Mouse (Mus musculus) adrenal gland, adult 2 months (tissue): ENCODE data around the gene Ankrd40. TPM values are rescaled to one million over a fixed set of nuclear protein-coding genes. Genes with fewer than 3 reads are reported as not detected.

Source experiments
- DNase-seq: peaks from one replicate; pipeline ENCODE4 v3.0.0; 2021
- long read RNA-seq: library from polyadenylated mRNA; stranded (forward); transcript quantifications from one replicate; pipeline ENCODE4 v2.0.0, GENCODE M21; 2021
- polyA plus RNA-seq: library from polyadenylated mRNA; depleted of rRNA; stranded (reverse); fragments of >200 nt; gene quantifications from 2 replicates; pipeline ENCODE4 v1.2.3, GENCODE M21; 2012; rRNA removed
- total RNA-seq, 2 experiments: library from RNA; stranded (reverse); gene quantifications; 2 replicates each; pipeline ENCODE4 v1.2.3; 2021

Gene Ankrd40
- 100 to 1,000 TPM; 163 to 189 TPM for total RNA-seq
- polyA plus RNA-seq = 175 and 195 TPM in 2 replicates
- long read RNA-seq, transcript Ankrd40-203 (5 exons, 3,487 nt) = major isoform, 126 of 138 reads
- long read RNA-seq, partial matches to known transcripts = 6 of 138 reads
- long read RNA-seq, other reads (novel, unspliced or antisense) = 3 of 138 reads

DNA sequence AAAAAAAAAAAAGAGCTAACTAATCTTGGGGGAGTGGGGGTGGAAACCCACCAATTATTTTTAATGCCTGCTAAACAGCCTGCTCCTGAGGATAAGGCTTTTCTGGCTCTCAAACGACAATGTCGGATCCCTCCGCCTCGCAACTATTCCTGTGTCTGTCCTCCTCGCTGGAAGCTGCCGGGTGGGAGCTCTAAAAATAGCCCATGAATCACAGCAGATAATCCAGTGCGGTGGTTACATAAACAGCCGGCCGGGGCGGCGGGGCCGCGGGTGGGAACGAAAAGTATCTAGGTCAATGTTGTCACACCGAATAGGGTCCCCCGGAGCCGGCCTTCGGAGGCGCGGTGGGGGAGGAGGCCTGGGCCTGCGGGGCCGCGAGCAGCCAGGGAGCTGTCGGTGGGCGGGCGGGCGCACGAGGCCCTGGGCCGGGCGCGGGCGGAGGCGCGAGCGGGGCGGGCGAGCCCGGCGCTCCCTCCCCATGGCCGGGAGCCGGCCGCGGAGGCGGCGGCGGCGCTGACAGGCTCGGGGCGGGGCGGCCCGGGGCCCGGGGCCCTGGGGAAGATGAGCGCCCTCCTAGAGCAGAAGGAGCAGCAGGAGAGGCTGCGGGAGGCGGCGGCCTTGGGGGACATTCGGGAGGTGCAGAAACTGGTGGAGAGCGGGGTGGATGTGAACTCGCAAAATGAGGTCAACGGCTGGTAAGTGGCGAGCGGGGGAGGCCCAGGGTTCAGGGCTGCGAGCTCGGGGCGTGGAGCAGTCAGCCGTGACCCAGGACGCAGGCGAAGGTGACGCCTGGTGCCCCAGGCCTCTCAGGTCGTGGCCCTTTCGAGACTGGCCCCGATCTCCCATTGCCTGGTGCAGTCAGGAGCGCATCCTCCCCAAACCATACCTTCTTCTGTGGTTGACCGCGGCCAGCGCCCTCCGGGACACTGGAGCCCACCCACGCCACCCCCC is at the start of gene Ankrd40:
Gene Ankrd40, plus strand, starts transcription at position 309 of the 951 bp plus-strand sequence.
- DNase-seq = peak; percentile 97

DNA sequence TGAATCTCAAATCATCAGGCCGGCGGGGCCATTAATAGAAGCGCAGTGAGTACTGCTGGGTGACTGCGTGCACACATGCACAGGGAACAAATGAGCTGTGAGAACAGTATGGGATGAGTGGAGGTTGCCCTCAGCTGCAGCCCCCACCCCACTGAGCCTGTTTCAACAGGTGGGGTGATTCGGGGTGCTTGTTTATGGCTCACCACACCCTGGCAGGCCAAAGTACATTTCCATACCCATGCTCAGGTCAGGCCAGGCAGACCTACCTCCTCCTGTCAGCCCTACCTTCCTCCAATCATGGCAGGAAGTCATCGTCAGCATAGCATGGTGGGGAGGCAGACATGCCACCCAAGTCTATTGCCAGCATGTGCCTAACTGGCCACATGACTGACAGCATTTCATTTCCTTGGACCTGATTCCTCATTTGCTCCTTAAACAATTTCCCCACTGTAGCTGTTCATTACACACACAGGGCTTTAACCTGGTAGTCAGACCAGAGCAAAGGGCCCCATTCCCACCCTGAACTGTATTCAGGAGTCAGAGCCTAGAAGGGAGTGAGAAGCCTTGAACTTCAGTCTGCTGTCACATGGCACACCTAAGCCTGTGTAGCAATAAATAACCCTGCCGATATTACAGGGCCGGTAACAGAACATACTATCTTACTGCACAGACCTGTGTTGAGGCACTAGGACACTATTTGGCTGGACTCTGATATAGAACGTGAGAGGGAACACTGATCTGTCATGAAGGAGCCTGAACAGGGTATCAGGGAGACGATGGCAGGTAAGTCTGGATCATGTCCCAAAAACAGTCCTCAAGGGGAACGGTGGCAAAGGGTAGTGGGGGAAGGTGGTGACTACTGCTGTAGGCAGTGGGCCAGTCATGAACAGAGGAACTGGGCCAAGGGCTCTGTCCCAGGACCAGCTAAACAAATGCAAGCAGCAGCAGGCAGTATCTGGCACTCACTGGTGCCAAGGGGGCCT is 46.3 kb upstream of the Ankrd40 start, which contains the start of gene Gm21885:
Gene Gm21885, plus strand, starts transcription at position 675 of the 983 bp plus-strand sequence.
- peak; percentile 57 for DNase-seq

DNA sequence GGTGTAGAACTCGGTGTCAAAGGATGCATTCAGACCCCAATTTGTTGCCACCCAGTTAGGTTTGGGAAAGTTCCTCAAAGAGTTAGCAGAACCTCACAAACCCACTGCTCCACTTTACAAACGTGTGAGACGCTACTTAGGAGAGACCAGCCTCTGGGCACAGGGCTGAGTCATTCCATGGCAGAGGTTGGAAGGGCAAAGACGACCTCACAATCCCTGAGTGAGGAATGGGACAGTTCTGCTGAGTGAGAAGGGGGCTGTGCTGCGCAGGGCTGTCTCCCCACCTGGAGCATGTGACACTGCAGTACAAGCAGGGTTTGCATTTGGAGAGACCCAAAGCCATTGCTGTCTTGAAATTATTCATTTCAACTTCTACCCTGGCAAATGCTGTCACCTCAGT is 45.5 kb upstream of the Ankrd40 start:
- DNase-seq = peak; percentile 33

DNA sequence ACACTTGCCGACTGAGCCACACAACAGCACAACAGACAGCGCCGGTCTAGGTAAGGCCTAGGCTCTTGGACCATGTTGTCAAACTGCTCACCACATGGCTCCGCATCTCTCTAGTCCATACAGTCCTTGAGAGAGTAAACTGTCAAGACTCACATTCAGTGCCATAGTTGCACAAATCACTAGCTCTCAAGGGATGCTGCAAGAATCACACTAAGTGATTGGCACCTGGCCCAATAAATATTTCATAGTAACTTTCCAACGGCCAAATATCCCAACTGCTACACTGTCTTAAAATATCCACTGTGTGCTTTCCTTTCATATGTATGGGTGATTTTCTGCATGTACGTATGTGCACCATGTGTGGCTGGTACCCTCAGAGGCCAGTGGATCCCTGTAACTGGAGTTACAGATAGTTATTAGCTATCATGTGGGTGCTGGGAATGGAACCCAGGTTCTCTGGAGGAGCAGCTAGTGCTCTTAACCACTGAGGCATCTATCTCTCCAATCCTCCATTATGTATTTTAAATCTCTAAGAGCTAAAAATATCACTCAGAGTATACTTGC is 44.2 kb upstream of the Ankrd40 start:
- DNase-seq = no peak

DNA sequence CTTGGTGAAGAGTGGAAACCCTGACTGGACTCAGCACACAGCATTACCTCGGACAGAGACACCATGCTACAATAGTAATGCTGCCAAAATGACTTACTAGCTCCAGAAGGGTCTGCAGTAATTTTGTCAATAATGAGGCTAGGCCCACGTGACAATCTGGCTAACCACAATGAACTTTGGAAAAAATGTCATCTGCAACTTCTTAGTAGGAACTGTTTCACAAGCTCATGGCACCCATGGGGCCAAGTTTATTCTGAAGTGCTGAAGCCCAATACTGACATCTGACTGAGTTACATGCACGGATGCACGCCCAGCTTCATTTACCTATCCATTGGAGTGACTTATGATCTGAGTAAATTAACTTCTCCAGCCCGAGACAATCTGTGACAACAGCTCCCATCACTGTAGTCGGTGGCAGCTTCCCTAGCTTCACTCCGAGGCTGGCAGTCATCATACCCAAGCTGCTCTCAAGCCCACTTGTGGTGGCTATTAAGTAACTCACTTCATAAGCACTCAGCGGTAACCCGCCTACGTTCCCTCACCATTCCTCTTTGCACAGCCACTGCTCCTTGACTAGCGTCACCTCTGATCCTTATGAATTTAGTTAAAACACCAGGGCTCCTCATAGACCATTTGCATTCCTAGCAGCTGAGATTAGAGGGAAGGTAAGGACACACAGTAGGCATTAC is 41.8 kb upstream of the Ankrd40 start:
- no peak for DNase-seq

DNA sequence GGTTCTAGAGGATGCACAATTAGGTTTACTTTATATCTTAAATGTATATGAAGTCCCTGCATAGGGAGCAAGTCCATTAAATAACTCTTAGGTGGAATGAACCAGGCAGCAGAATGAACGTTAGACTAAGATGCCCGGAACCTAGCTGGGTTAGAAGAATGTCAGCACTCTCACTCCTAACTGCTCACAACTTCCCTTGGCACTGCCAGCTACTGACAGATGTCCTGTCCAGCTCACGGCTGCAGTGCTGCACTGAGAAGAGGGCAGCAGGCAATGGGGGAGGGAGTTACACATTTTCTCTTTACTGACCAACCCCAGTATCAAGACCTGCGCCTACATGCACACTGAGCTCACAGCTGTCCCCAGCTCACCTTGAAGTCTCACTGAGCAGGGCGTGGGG is 40.7 kb upstream of the Ankrd40 start:
- DNase-seq = no peak

DNA sequence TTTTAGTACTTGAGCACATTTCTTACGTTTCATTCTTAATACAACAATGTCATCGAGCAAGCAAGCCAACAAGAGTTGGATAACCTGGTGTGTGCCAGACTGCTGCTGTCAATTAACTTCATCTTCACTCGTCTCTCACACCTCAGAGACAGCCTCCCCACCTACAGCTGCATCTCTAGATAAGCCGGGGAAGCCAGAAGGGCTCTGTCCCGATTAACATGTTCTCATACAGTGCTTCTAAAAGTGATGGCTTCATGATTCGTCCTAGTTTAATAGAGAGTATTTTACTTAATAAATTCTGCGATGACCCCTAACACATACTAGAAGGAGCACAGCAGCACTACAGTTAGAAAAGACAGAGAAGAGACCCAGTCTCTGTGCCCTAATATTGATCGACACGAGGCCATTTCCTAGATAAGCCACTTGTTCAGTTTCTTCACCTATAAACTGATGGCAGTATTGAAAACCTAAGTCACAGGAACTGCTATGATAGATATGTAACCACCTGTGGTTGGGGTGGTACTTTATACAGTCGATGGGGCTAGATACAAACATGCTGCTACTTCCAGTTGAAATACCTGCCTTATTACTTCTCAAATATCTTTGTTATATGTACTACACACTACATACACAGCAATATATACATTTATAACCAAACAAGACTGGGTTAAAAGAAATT is 37.6 kb upstream of the Ankrd40 start:
- DNase-seq = no peak

DNA sequence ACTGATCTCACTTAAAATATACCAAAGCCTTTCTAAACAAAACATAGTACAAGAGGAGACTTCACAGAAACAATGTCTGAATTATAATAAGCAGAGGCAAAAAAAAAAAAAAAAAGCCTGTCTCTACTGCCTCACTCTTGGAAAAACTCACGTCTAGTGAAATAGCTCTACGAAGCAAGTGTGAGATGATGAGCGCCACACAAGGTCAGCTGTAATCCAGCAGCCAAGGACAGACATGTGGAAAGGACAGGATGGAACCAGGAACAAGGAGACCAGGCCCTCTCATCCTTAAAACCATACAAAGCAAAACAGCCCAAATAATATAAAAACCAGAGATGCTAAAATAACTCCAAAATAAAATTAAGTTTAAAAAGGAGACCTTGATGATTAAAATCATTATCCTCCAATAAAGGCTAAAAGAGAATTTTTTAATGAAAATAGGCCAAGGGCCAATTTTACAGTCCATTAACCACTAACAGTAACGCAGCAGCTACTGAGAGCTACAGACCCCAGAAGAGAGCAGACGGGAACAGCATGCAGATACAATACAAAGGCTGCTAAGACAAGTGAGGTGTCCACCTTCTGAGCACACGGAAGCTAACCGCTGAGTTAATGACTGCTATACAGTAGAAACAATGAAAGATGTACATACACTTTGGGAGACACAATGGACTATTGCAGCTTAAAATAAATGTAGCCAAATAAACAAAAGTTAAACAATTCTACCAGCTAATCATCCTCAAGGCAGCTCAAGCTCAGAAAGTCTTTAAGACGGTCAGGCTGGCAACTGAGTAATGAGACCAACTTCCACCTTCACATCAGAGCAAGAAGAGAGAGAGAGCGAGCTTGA is 32.6 kb upstream of the Ankrd40 start:
- DNase-seq = peak; percentile 52

DNA sequence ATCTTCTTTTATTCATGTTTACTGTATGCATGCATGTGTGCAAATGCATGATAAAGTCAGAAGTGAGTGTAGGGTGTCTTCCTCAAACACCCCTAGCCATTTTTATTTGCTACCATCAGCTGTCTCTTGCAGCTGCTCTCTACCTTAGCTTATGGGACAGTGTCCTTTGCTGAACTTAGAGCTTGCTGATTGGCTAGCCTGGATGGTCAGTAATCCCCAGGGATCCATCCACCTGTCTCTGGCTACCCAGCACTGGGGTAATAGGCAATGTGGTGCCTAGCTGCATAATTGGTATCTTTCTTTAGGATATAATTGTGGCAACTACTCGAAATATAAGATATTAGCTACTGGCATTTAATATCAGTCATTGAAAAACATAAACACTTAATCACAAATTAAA is 15.1 kb upstream of the Ankrd40 start:
- DNase-seq = no peak

DNA sequence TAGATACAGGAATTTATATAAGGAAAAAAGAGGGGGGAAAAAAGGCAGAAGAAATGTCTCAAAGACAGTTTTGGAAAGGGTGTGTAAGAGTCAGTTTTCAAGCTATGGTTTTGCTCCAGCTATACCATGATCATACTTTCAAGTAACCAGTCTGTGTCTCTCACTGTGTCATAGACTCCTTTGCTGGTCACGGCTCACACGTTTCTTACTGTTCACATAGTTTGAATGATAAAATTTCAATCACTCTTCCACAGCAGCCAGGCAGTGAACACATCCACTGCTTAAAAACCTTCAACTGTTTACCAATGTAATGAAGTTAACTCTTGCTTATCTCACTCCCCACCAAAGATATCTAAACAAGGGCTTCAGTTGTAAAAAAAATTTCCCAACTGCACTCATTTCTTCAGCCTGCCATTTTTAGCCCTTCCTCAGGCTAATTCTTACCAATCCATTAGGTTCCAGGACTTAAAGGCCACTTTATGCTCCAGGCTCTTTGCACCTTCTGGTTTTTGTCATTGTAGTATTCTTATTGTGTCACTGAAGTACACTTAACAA is 13.6 kb upstream of the Ankrd40 start:
- no peak for DNase-seq

DNA sequence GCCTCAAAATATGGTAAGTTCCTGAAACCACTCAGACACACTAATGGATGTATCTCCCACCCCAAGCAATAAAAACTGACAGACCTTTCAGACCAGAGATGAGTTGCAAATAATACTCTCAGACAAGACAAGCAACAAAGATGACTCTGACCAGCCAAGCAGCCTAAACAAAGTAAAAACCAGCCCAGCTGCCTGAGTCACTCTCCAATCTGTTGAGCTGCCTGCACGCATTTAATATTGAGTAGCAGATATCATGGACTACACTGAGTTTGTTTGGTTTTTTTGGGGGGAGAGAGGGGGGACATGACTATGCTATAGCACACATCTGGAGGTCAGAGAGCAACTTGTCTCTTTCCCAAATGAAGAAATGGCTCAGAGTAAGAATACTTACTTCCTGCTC is 12.5 kb upstream of the Ankrd40 start:
- no peak for DNase-seq

DNA sequence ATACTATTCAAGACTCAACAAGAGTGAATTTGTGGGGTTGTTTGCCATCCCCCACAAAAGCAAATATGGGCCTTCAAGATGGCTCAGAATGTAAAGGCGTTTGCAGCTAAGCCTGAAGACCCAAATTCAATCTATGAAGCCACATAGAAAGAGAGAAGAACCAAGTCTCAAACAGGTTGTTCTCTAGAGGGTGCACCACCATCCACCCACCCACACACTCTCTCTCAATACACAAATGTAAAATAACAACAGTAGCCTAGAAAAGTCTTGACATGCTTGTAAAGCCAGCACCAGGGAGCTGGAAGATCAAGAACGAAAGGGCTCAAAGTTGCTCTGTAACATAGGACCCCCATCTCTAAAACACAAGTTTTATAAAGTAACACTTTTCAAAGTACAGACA is 11.3 kb upstream of the Ankrd40 start:
- no peak for DNase-seq

DNA sequence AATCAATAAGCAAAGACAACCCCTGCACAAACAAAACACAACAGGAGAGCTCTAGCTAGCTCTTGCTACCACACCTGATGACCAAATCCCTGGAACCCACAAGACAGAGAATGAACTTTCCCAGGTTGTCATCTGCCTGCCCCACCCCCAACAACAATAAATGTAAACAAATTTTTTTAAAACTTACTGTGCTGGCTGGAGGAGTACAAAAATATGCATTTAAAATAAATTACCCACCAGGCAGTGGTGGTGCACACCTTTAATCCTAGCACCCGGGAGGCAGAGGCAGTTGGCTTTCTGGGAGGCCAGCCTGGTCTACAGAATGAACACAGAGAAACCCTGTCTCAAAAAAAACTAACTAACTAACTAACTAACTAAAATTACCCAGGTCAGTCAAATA is 10.8 kb upstream of the Ankrd40 start:
- no peak for DNase-seq

DNA sequence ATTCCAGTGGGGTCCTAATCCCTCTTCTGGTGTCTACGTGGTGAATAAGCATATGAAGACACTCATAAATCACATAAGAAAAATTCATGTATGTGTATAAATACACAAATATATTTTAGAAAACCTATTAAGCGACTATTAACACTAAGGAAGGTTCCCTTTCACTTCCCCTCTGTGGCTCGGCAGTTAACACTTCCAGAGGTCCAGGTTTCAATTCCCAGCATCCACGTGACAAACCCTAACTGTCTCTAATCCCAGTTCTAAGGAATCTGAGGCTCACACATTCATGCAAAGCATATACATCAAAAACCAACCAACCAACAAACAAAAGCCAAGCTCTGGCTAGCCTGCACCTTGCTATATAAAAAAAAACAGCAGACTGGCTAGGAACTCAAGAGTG is 10.3 kb upstream of the Ankrd40 start:
- no peak for DNase-seq

DNA sequence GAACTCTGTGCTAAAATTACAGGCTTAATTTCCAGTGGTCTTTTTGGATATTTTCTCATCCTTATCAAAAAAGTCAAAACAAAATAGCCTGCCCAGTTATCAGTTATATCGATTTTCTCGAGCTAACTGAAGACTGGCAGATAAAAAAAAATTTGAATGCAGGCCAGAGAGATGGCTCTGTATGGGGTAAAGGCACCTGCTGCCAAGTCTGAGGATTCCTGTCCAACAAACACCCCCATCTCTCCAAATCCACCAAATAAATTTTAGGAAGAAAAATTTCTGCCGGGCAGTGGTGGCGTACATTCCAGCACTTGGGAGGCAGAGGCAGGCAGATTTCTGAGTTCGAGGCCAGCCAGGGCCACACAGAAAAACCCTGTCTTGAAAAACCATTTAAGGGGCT is 9.7 kb upstream of the Ankrd40 start:
- DNase-seq = no peak

DNA sequence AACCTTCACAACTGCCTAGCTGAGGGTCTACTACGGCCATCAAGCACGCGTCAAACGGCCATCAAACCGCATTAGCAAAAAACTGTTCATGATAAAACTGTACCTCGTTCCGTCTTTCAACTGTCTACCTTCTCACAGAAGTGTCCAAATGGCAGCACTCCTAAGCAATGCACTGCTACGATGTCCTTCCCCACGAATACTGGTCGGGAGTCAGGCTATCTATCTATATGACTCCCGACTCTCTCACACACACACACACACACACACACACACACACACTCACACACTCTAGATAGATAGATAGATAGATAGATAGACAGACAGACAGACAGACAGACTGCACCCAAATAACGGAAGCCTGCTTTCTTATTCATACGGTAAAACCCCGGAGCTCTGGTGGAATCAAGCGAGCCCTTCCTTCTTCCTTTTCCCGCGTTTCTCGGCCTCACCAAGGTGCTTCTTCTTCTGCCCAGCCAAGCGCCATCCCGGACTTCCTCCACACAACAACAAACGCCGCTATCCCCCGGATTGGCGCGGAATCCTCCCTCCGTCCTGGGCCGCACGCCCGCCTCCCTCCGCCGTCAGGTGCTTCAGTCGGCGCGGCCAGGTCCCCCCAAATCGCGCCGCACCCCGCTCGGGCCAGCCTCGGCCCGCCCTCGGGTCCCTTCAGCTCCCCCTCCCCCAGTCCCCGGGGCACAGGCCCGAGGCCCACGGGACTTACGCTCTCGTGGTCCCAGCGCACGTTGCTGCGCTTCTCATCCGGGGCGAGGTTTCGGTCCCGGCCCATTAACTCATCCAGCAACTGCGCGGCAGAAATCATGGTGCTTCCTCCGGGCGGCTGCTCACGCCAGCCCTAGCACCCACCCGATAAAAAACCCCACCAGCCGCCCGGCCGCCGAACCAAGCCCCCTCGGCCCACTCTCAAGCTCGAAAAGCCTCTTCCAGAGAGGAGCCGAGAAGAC is 6.6 kb upstream of the Ankrd40 start:
- no peak for DNase-seq

DNA sequence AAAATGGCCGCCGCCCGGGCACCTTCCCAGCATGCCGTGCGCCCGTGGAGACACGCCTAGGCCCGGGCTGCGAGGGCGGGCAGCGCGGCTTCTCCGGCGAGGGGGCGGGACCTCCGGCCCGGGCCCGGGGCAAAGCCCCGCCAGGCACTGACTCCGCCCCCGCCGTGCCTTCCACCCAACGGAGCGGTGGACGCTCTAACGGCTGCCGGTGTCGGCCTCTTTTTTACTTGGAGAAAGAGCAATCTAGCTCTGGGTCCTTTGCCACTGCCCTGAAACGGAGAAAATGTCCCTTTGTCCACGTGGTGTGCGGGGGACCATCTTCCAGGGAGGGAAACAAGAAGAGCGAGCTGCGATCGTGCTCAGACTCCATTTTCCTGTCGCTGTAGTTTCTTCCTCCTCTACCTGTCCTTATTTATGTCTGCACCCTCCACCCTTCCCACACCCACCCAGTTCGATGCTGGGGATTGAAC is 5.8 kb upstream of the Ankrd40 start, which contains the start of gene Luc7l3:
Gene Luc7l3, minus strand, starts transcription at position 58 of the 470 bp plus-strand sequence.
- peak; percentile 97 for DNase-seq

DNA sequence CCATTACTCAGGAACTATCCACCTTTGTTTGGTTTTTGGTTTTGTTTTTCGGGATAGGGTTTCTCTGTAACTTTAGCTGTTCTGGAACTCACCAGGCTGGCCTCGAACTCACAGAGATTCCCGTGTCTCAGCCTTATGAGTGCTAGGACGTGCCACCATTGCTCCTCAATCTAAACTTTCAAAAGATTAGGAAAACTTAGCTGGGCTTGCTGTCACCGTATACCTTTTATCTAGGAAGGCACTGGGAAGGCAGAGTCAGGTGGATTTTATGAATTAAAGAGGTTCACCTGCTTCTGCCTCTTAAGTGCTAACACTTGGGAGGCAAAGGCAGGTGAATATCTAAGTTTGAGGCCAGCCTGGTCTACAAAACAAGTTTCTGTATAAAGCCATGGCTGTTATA is 5.2 kb upstream of the Ankrd40 start:
- no peak for DNase-seq
